Mouse (Mus musculus) liver, adult 2 months (tissue): ENCODE results near the gene Napepld. TPM values are rescaled to one million over a fixed set of nuclear protein-coding genes. Genes with fewer than 3 reads are reported as not detected.
"Not testable (repeated sequence)": the region's sequence is repeated elsewhere in the genome, so short reads cannot be mapped to it uniquely, and the experiment has no call there.

Experiments used
- DNase-seq: peaks from one replicate; pipeline ENCODE4 v3.0.0-alpha.2; 2011; ENCODE audit warnings: low read depth, low spot score; ENCODE audit errors: extremely low read depth
- H3K27ac ChIP-seq: fragments of 200-500 bp; replicated peaks from 2 replicates; pipeline ENCODE4 v1.5.1; 2012; ENCODE audit warnings: low read depth, mild to moderate bottlenecking, control low read depth, inconsistent platforms, low read length; ENCODE audit not compliant: insufficient read depth
- H3K27me3 ChIP-seq: fragments of 200-500 bp; 2 replicates; pipeline ENCODE4 v1.6.1; 2012; ENCODE audit warnings: mild to moderate bottlenecking, moderate library complexity, low read length, inconsistent platforms; ENCODE audit not compliant: control insufficient read depth, insufficient read depth
- H3K36me3 ChIP-seq: fragments of 200-500 bp; 2 replicates; pipeline ENCODE4 v1.6.1; 2012; ENCODE audit warnings: low read length, inconsistent platforms; ENCODE audit not compliant: control insufficient read depth, insufficient read depth
- H3K4me1 ChIP-seq: fragments of 200-500 bp; 2 replicates; pipeline ENCODE4 v1.6.1; 2011; ENCODE audit warnings: low read length; ENCODE audit not compliant: control insufficient read depth, insufficient read depth
- H3K4me3 ChIP-seq: fragments of 200-500 bp; 2 replicates; pipeline ENCODE4 v1.5.1; 2011; ENCODE audit warnings: low read depth, mild to moderate bottlenecking, control low read depth, low read length, moderate library complexity; ENCODE audit not compliant: insufficient read depth
- H3K79me2 ChIP-seq: fragments of 200-500 bp; 2 replicates; pipeline ENCODE4 v1.6.1; 2012; ENCODE audit warnings: inconsistent platforms, mild to moderate bottlenecking, low read length, moderate library complexity; ENCODE audit not compliant: control insufficient read depth, insufficient read depth
- H3K9ac ChIP-seq: fragments of 200-500 bp; 2 replicates; pipeline ENCODE4 v1.6.1; 2012; ENCODE audit warnings: low read depth, mild to moderate bottlenecking, control low read depth, inconsistent platforms, low read length
- CTCF ChIP-seq: fragments of 200-500 bp; IDR thresholded peaks from 2 replicates; pipeline ENCODE4 v1.5.1; 2011; ENCODE audit warnings: low read depth, low read length, control low read depth
- POLR2A ChIP-seq: fragments of 200-500 bp; IDR thresholded peaks from 2 replicates; pipeline ENCODE4 v1.6.1; 2011; ENCODE audit warnings: low read length, control low read depth; ENCODE audit not compliant: insufficient read depth; ENCODE audit errors: extremely low read depth
- WGBS: fragments of 180-500 bp; shearing (Covaris S2); methylation state at CpG from one replicate; pipeline ENCODE4 v1.1.7; 2018; 5-methylcytosine and 5-hydroxymethylcytosine counted together
- polyA plus RNA-seq: library from polyadenylated mRNA; depleted of rRNA; stranded (reverse); fragments of >200 nt; gene quantifications from 2 replicates; pipeline ENCODE4 v1.2.3, GENCODE M21; 2012
- total RNA-seq: library from RNA; depleted of rRNA; stranded (reverse); fragments of >200 nt; gene quantifications from 2 replicates; pipeline ENCODE4 v1.2.3, GENCODE M21; 2014

Napepld gene
- total and polyA plus RNA-seq, 2 experiments, result 0.40 to 0.83 TPM

DNA sequence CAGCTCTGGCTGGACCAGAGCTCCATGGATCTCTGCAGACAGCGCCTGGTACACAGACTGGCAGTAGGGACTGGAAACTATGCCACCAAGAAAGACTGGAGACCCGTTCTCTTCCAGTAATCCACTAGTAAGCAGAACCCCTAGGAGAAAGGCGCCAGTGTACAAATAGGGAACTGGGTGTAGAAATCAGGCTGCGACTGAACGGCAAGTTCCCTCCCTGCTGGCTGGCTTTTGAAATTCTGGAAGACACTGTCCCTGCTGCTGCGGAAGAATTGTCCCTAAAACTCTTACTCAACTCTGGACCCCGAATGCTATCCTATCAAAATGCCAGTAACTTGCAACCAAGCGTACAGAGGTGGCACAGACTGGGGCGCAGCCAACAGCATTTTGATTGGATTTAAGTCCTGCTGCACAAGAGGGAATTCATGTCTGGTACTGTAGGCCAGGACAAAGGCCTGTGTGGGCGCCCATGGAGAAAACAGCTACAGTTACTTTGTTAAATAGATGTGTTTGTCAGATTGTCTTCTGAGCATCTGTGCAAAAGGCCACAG is 16.0 kb upstream of the Napepld start:
- H3K27me3 ChIP-seq, result no peaks in the 10 kb centered on the region
- H3K36me3 ChIP-seq, result no peaks in the 10 kb centered on the region
- no peak for DNase-seq
- no peak overlapping the region for H3K4me3 ChIP-seq
- H3K27ac ChIP-seq, result no peak overlapping the region
- no peak overlapping the region for H3K9ac ChIP-seq
- H3K79me2 ChIP-seq, result no peaks in the 10 kb centered on the region
- H3K4me1 ChIP-seq, result no peaks in the 10 kb centered on the region
- TF ChIP-seq POLR2A, result no peak
- no peak for TF ChIP-seq CTCF
- 85% methylated on average over 10 of the region's 10 CpGs for WGBS

DNA sequence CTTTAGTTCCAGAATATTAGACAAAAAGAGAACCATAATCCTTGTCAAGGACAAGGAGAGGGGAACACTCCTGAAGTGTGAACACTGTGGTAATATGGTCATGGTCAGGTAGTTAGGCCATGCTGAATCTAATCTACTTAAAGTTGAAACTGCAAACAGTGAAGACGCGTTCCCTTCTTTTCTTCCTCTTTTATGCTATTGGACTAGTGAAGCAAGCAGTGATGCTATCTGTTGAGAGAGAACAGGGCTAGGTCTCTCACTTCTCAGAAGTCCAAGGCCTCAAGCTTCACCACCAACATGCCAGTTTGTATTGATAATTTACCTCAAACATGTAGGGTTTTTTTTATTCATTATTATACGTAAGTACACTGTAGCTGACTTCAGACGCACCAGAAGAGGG is 13.3 kb upstream of the Napepld start:
- Histone ChIP-seq H3K4me3 (no peak overlapping the region), H3K79me2 (no peaks in the 10 kb centered on the region), H3K27ac (no peak overlapping the region), H3K9ac (no peak overlapping the region), H3K4me1 (no peaks in the 10 kb centered on the region), H3K36me3 (no peaks in the 10 kb centered on the region), H3K27me3 (no peaks in the 10 kb centered on the region)
- no peak for TF ChIP-seq CTCF
- TF ChIP-seq POLR2A, result no peak
- WGBS, result 88% methylated on average over 4 of the region's 4 CpGs
- DNase-seq, result no peak

DNA sequence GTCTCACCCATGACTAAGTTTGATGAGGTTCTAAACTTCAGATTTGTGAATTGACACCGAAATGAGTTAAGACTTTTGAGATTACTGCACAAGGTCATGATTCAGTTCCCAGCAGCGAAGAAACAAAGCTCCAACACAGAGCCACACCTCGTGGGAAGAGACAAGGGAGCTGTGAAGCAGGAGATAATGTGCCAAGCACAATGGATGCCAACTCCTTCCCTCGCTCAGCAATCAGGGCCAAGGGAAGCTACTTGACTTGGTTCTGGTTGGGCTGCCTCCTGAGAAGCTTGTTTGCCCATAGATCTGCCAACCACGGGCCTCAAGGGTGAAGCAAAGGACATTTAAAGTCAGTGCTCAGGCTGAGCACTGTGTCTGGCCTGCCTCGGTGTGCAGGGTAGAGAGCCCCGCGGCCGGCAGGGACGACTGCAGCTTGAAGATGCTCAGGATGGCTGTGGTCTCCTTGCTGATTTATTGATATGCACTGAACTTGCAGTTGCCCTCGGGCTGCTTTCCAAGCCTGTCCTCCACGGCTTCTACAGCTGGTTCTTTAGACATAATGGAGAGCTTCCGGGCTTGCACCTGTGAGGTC is 11.0 kb upstream of the Napepld start:
- H3K36me3 ChIP-seq, result no peaks in the 10 kb centered on the region
- H3K4me1 ChIP-seq, result no peaks in the 10 kb centered on the region
- WGBS, result 77% methylated on average over 13 of the region's 13 CpGs
- no peak for DNase-seq
- H3K79me2 ChIP-seq, result no peaks in the 10 kb centered on the region
- no peak overlapping the region for H3K27ac ChIP-seq
- no peaks in the 10 kb centered on the region for H3K27me3 ChIP-seq
- no peak overlapping the region for H3K9ac ChIP-seq
- TF ChIP-seq POLR2A (no peak), CTCF (no peak)
- H3K4me3 ChIP-seq, result no peak overlapping the region

DNA sequence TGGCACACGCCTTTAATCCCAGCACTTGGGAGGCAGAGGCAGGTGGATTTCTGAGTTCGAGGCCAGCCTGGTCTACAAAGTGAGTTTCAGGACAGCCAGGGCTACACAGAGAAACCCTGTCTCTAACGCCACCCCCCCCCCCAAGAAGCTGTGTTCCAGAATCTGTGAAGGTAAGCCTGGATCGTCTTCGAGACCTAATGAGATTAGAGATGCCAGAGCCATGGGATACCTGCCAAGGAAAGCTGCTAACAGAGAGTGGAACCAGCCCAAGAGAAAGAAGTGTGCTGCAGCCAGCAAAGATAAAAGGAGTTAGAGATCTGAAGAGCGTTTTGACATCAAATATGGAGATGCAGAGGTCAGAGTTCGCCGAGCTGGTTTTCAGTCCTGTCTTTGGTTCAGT is 6.8 kb upstream of the Napepld start:
- DNase-seq, H3K36me3 ChIP-seq, H3K4me3 ChIP-seq, H3K9ac ChIP-seq, H3K27me3 ChIP-seq, H3K79me2 ChIP-seq, H3K27ac ChIP-seq, H3K4me1 ChIP-seq: not testable (repeated sequence)
- 89% methylated on average over 8 of the region's 8 CpGs for WGBS

DNA sequence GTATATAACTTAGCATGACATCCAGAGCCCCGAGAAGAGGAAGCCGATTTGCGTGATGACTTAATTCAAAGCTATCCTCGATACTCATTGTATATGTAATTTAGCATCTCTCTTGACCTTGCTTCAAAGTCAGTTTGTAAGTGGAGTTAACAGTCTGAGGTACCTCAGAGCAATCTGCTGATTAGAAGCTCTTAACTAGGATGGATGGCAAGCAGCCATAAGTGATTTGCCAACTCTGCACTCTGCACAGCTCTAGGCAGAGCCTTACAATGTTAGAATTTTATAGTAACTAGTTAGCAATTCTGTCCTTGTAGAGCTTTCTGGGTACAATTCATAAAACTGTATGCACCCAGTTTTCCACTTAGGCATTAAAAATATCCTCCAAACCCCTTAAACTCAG is 5.3 kb upstream of the Napepld start:
- Histone ChIP-seq H3K27me3 (no peaks in the 10 kb centered on the region), H3K36me3 (no peaks in the 10 kb centered on the region), H3K79me2 (no peaks in the 10 kb centered on the region), H3K27ac (no peak overlapping the region), H3K4me1 (peaks cover 3% of the 10 kb centered on the region), H3K4me3 (no peak overlapping the region), H3K9ac (no peak overlapping the region)
- no peak for DNase-seq
- 98% methylated on average over 4 of the region's 4 CpGs for WGBS
- no peak for TF ChIP-seq CTCF
- no peak for TF ChIP-seq POLR2A

DNA sequence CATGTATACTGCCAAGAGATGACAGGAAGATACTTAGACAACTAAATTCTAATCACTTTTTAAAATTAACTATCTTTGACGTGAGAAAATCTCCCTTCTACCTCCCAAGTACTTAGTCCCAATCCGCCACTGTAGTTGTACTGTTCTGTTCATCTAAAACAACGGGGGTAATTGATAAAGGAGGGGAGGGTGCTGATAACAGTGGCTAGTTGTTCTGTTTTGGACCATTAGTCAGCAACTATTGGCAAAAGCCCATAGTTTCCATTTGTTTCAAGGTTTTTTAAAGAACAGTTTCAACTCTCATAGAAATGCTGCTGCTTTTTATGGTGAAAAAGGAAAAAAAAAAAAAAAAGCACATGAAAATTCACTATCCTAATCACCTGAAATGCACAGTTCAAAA is 2.5 kb upstream of the Napepld start:
- Histone ChIP-seq H3K9ac (no peak overlapping the region), H3K4me3 (no peak overlapping the region), H3K27me3 (no peaks in the 10 kb centered on the region), H3K79me2 (no peaks in the 10 kb centered on the region), H3K36me3 (no peaks in the 10 kb centered on the region), H3K27ac (no peak overlapping the region), H3K4me1 (peaks cover 5% of the 10 kb centered on the region)
- TF ChIP-seq POLR2A (no peak), CTCF (no peak)
- DNase-seq, result no peak
- 79% methylated on average over 3 of the region's 3 CpGs for WGBS
